Mouse (Mus musculus) lung, postnatal 0 days (tissue): ENCODE results near the gene Brwd3.

ENCODE experiments used
- CTCF ChIP-seq: IDR thresholded peaks from 2 replicates; pipeline ENCODE4 v1.5.1; 2016; ENCODE audit warnings: antibody characterized with exemption, mild to moderate bottlenecking
- EP300 ChIP-seq: IDR thresholded peaks from 2 replicates; pipeline ENCODE4 v1.6.1; 2016; ENCODE audit warnings: antibody characterized with exemption, mild to moderate bottlenecking, control low read depth

- TF ChIP-seq CTCF (no peak), EP300 (no peak)
These were observed 36.9 kb downstream of the Brwd3 start for GRCm38 (mm10) chrX:108797268-108797667.
